Mouse (Mus musculus) hematopoietic multipotent progenitor cell, adult 10-12 weeks (in vitro differentiated cells): ENCODE results near the gene 4930513O06Rik. TPM values are rescaled to one million over a fixed set of nuclear protein-coding genes. Genes with fewer than 3 reads are reported as not detected.

Source experiments
- polyA plus RNA-seq: library from polyadenylated mRNA; stranded (reverse); fragments of >175 nt; gene quantifications from 2 replicates; pipeline ENCODE4 v1.2.3, GENCODE M21; 2012; ENCODE audit warnings: low replicate concordance

4930513O06Rik gene
- not detected in 2 replicates for polyA plus RNA-seq

GRCm38 (mm10) chrX:139085943-139086342 is at the start of gene 4930513O06Rik:
Gene 4930513O06Rik (plus strand): TSS chrX:139086243.

DNA sequence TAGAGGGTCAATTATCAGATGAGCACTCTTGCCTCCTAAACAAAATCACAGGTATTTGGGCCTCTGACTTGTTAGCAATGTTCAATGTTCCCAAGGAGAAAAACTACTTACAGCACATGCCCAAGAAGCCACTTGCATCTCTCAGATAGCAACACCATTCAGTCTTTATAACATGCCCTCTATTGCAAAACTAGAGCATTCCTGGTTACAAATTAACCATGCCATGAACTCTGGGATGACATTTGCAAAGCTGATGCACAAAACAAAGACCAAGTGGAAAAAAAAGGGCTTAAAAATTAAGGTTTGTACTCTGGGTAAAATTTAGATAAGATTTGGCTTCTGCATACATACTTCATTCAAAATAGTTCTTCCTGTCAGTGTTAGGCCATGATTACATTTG is 966 bp upstream of the 4930513O06Rik start, which contains the start of gene Serpina7:
Gene Serpina7 (minus strand): TSS at position 160 of the 400 bp plus-strand sequence.

Other genes starting within 250 kb of the 4930513O06Rik start
- not detected in 2 replicates for gene Nrk, start 171.8 kb upstream of the 4930513O06Rik start, polyA plus RNA-seq
- not detected in 2 replicates for gene Serpina7, start 1.0 kb upstream of the 4930513O06Rik start, polyA plus RNA-seq
- gene 4933428M09Rik, start 93.0 kb downstream of the 4930513O06Rik start, polyA plus RNA-seq: not detected in 2 replicates
- 0.03 TPM in 1 of 2 replicates, not detected in the other for gene Mum1l1, start 123.8 kb downstream of the 4930513O06Rik start, polyA plus RNA-seq
- not detected in 2 replicates for gene Trap1a, start 247.4 kb downstream of the 4930513O06Rik start, polyA plus RNA-seq